Mouse (Mus musculus) adrenal gland, postnatal 0 days (tissue): ENCODE measurements around the gene Olfr685. TPM values are rescaled to one million over a fixed set of nuclear protein-coding genes. Genes with fewer than 3 reads are reported as not detected.

Experiments used
- polyA plus RNA-seq: library from polyadenylated mRNA; unstranded; fragments of >200 nt; fragmentation: Nextera tagmentation; extraction: Ambion mirVana; gene quantifications from 2 replicates; pipeline ENCODE4 v1.2.1, GENCODE M21; 2015

Gene Olfr685
- not detected in 2 replicates for polyA plus RNA-seq

GRCm38 (mm10) chr7:105185912-105186311 is at the start of gene Olfr685:
Olfr685 (minus strand) TSS chr7:105186012.

GRCm38 (mm10) chr7:105207385-105207784 is 21.6 kb upstream of the Olfr685 start, which contains the start of gene Olfr686:
Olfr686 (minus strand) TSS chr7:105207485.

GRCm38 (mm10) chr7:105163553-105163952 is 22.3 kb downstream of the Olfr685 start, which contains the start of gene Olfr684:
Olfr684 (minus strand) TSS chr7:105163653.

GRCm38 (mm10) chr7:105146912-105147311 is 38.9 kb downstream of the Olfr685 start, which contains the start of gene Olfr683:
Olfr683 (minus strand) TSS chr7:105147012.

Other genes starting within 250 kb of the Olfr685 start
- not detected in 2 replicates for gene Olfr670, start 223.4 kb downstream of the Olfr685 start, polyA plus RNA-seq
- not detected in 2 replicates for gene Olfr671, start 206.9 kb downstream of the Olfr685 start, polyA plus RNA-seq
- not detected in 2 replicates for gene Olfr672, start 184.0 kb downstream of the Olfr685 start, polyA plus RNA-seq
- gene Olfr675, start 157.6 kb downstream of the Olfr685 start, polyA plus RNA-seq, result not detected in 2 replicates
- gene Olfr676, start 153.3 kb downstream of the Olfr685 start, polyA plus RNA-seq, result not detected in 2 replicates
- not detected in 2 replicates for gene Olfr677, start 134.6 kb downstream of the Olfr685 start, polyA plus RNA-seq
- not detected in 2 replicates for gene Olfr678, start 121.5 kb downstream of the Olfr685 start, polyA plus RNA-seq
- not detected in 2 replicates for gene Olfr679, start 104.8 kb downstream of the Olfr685 start, polyA plus RNA-seq
- not detected in 2 replicates for gene Olfr680-ps1, start 93.2 kb downstream of the Olfr685 start, polyA plus RNA-seq
- not detected in 2 replicates for gene Olfr681, start 69.2 kb downstream of the Olfr685 start, polyA plus RNA-seq
- not detected in 2 replicates for gene Olfr683, start 39.0 kb downstream of the Olfr685 start, polyA plus RNA-seq
- gene Olfr684, start 22.4 kb downstream of the Olfr685 start, polyA plus RNA-seq, result not detected in 2 replicates
- not detected in 2 replicates for gene Olfr686, start 21.5 kb upstream of the Olfr685 start, polyA plus RNA-seq
- not detected in 2 replicates for gene Olfr688, start 102.1 kb upstream of the Olfr685 start, polyA plus RNA-seq
- not detected in 2 replicates for gene Olfr689, start 125.2 kb upstream of the Olfr685 start, polyA plus RNA-seq
- gene Olfr690, start 148.1 kb upstream of the Olfr685 start, polyA plus RNA-seq, result not detected in 2 replicates
- not detected in 2 replicates for gene Olfr691, start 156.3 kb upstream of the Olfr685 start, polyA plus RNA-seq
- gene Olfr692, start 182.2 kb upstream of the Olfr685 start, polyA plus RNA-seq, result not detected in 2 replicates
- gene Gm5901, start 189.0 kb upstream of the Olfr685 start, polyA plus RNA-seq, result not detected in 2 replicates
- gene Fam160a2, start 214.0 kb upstream of the Olfr685 start, polyA plus RNA-seq, result 14.2 and 22.0 TPM in 2 replicates
- 0.08 TPM in 1 of 2 replicates, not detected in the other for gene Cnga4, start 218.6 kb upstream of the Olfr685 start, polyA plus RNA-seq
- 0.09 and 0.18 TPM in 2 replicates for gene Cckbr, start 239.7 kb upstream of the Olfr685 start, polyA plus RNA-seq